Mouse (Mus musculus): ENCODE measurements around the gene Bank1. TPM values are rescaled to one million over a fixed set of nuclear protein-coding genes. Genes with fewer than 3 reads are reported as not detected.
"Not testable (repeated sequence)": the region's sequence is repeated elsewhere in the genome, so short reads cannot be mapped to it uniquely, and the experiment has no call there.

The Bank1 gene
- polyA plus RNA-seq, 1 experiment from 2014 or later, result 8.3 TPM

DNA sequence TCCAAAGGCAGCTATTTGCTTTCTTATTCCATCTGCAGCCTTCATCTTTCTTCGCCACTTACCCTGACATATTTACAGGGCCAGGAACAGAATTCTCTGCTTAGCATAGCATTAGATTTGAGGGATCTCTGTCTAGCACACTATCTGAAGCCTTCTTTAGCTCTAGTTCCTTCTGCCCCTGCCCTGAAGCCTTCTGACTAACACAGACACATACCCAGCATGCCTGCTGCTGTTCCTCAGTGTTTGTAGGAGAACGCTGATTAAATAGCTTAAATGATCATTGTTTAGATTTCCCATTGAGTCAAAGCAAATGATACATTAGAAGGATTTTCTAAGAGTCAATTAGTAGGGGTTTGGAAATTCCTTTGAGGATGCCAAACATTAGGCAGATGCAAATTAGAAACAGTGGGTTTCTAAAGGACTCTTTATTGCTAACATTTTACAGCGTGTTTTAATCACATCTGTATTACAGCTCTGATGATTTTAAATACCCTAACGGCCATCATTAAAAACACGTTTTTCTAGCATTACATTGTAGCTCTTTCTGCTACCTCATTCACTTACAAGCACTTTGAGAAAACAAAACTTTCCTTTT lies 19.2 kb downstream of the Bank1 start:
- WGBS (ENCODE audit: missing documents), result 95% methylated on average over 5 of the region's 5 CpGs
- H3K36me3 ChIP-seq (ENCODE audit: inconsistent target), result no peaks in the 10 kb centered on the region
- H3K27ac ChIP-seq, result no peak overlapping the region
- no peaks in the 10 kb centered on the region for H3K79me2 ChIP-seq (ENCODE audit: inconsistent target)
- H3K4me3 ChIP-seq (ENCODE audit: inconsistent target), result no peak overlapping the region

DNA sequence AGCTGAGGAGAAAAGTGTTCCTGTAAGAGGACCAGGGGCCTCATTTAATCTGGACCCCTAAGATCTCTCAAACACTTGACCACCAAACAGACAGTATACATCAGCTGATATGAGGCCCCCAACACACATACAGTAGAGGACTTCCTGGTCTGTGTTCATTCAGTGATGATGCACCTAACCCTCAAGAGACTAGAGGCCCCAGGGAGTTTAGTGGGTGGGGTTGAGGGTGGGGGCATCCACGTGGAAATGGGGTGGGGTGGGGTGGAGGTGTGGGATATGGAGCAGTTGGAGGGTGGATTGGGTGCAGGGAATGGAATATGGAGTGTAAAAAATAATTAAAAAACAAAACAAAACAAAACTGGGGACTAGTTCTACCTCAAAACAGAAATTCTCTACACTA lies 23.3 kb downstream of the Bank1 start:
- Histone ChIP-seq H3K79me2 (ENCODE audit: inconsistent target) (no peaks in the 10 kb centered on the region), H3K4me3 (ENCODE audit: inconsistent target) (no peak overlapping the region), H3K27ac (no peak overlapping the region), H3K36me3 (ENCODE audit: inconsistent target) (no peaks in the 10 kb centered on the region)
- WGBS (ENCODE audit: missing documents), result no CpG with 5 or more reads among the region's 1 CpGs

DNA sequence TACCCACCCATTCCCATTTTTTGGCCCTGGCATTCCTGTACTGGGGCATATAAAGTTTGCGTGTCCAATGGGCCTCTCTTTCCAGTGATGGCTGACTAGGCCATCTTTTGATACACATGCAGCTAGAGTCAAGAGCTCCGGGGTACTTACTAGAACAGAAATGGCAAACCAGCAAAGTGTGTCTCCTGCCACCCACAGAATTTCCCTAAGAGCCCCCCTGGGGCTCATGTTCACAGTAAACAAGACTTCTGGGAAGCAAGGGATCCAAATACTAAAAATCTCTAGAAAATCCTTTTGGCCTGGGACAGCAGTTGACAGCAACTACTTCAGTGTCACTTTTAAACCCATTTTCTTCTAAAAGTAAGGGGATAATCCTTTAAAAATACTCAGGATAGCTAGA lies 25.1 kb downstream of the Bank1 start:
- H3K79me2 ChIP-seq (ENCODE audit: inconsistent target); H3K36me3 ChIP-seq (ENCODE audit: inconsistent target); H3K27ac ChIP-seq; H3K4me3 ChIP-seq (ENCODE audit: inconsistent target): not testable (repeated sequence)
- 100% methylated on average over 1 of the region's 2 CpGs for WGBS (ENCODE audit: missing documents)

DNA sequence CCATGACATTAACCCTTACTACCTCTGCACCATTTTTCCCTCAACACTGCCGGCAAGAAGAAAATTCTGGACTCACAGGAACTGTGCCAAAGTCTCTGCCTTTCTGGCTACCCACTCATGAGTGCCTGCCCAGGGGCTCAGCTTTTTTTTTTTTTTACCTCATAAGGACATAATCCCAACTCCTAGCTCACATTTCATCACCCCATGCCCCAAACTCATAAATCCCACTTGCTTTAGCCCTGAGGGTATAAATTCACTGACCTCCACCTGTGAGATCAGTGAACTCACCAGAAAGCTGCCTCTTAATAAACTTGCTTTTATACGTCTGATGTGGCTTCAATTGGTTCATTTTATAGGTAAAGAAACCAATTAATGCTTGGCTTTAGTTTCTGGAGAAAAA lies 28.5 kb downstream of the Bank1 start:
- no peaks in the 10 kb centered on the region for H3K79me2 ChIP-seq (ENCODE audit: inconsistent target)
- H3K36me3 ChIP-seq (ENCODE audit: inconsistent target), result no peaks in the 10 kb centered on the region
- H3K4me3 ChIP-seq (ENCODE audit: inconsistent target), result no peak overlapping the region
- 100% methylated on average over 2 of the region's 2 CpGs for WGBS (ENCODE audit: missing documents)
- H3K27ac ChIP-seq, result no peak overlapping the region

DNA sequence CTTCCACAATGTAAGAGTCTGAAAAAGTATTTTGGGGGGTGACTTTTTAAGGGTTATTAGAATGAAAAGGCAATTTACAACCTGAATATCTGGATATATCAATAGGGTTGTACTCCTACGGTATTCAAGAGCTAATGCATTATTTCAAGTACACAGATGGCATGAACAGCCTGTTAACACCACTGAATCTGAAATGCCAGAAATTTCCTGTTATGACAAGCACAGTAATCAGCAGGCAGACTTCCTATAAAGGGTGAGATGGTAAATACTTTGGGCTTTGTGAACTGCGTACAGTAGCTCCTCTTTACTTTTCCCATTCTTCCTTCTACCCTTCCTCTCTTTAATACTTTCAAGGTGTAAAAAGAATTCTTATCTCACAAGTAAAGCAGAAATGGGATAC lies 30.6 kb downstream of the Bank1 start:
- H3K36me3 ChIP-seq (ENCODE audit: inconsistent target), result no peaks in the 10 kb centered on the region
- 57% methylated on average over 2 of the region's 2 CpGs for WGBS (ENCODE audit: missing documents)
- no peaks in the 10 kb centered on the region for H3K79me2 ChIP-seq (ENCODE audit: inconsistent target)
- no peak overlapping the region for H3K4me3 ChIP-seq (ENCODE audit: inconsistent target)
- no peak overlapping the region for H3K27ac ChIP-seq

DNA sequence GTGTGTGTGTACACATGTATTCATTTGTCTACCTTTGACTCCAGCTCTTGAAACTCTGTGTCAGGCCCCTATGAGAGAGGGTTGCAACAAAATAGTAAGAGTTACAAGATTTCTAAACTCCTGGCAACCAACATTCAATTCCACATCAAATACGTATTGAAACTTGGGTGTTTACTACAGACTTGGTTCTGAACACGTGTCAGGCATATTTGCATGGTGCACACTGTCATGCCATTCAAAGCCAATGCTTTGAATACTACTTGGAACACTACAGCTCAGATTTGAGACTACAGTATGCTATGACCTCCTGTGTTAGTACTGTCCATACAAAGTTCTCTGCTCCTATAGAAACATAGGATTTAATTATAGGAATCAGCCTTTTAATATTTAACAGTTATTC lies 38.0 kb downstream of the Bank1 start:
- WGBS (ENCODE audit: missing documents), result 100% methylated on average over 2 of the region's 2 CpGs
- H3K27ac ChIP-seq, result no peak overlapping the region
- H3K79me2 ChIP-seq (ENCODE audit: inconsistent target), result no peaks in the 10 kb centered on the region
- no peak overlapping the region for H3K4me3 ChIP-seq (ENCODE audit: inconsistent target)
- H3K36me3 ChIP-seq (ENCODE audit: inconsistent target), result no peaks in the 10 kb centered on the region

DNA sequence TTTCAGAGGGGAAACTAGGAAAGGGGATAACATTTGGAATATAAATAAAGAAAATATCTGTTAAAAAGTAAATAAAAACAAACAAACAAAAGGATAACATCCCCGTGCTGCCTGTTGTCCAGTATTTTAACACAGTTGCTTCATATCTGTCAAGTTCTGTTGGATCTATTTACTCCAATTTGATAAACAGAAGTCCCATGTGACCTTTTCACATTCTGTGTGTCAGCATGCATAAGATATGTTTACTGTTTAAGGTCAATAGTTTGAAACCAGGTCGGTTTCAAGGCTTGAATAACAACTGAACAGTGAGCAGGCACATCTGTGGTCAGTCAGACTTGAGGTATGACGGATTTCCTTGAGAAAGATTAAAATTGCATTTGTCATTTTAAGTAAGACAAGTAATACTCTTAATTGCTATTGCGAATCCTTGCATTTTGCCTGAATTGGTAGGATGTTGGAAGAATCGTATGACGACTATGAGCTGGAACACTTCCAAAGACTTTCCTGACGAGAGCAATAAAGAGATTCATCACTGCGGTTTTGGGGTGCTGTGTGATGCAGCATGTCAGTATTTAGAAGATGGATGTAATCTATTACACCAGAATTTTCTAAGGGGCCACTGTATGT lies 60.8 kb downstream of the Bank1 start:
- no peaks in the 10 kb centered on the region for H3K36me3 ChIP-seq (ENCODE audit: inconsistent target)
- 94% methylated on average over 8 of the region's 8 CpGs for WGBS (ENCODE audit: missing documents)
- H3K4me3 ChIP-seq (ENCODE audit: inconsistent target), result no peak overlapping the region
- H3K27ac ChIP-seq, result no peak overlapping the region
- H3K79me2 ChIP-seq (ENCODE audit: inconsistent target), result no peaks in the 10 kb centered on the region

DNA sequence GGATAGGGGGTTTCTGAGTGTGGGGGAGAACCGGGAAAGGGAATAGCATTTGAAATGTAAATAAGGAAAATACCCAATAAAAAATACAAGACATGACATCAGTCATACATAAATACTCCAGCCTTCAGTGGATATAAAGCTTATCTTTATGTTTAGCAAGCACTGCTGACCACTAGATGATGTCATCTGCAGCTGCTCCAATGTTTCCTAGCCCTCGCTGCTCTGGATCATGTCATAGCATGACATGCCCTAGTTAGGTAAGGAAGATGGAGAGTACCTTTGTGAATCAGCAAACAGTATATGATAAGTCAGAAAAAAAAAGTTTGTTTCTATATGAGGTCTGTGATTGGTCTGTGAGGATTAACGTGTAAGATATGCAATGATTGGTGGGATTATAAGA lies 68.1 kb downstream of the Bank1 start:
- no peak overlapping the region for H3K27ac ChIP-seq
- 92% methylated on average over 3 of the region's 3 CpGs for WGBS (ENCODE audit: missing documents)
- H3K36me3 ChIP-seq (ENCODE audit: inconsistent target), result no peaks in the 10 kb centered on the region
- no peak overlapping the region for H3K4me3 ChIP-seq (ENCODE audit: inconsistent target)
- H3K79me2 ChIP-seq (ENCODE audit: inconsistent target), result no peaks in the 10 kb centered on the region

DNA sequence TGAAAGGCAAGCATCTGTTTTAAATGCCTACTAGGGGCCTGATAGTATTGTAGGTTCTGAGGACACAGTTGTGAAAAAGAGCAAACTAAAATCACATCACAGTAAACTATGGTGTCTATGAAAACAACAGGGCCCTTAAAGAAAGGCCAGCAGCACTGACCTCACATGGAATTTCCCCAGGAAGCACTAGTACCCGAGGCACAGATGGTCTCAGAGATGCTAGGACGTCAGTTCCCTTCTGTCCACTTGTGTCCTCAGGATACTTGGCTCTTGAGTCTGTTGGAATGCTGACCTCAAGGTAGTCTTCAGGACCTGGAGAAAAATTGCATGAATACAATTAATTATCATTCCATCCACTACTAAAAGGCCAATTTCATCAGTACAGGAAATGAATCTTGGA lies 71.2 kb downstream of the Bank1 start:
- WGBS (ENCODE audit: missing documents), result 67% methylated on average over 2 of the region's 2 CpGs
- Histone ChIP-seq H3K36me3 (ENCODE audit: inconsistent target) (no peaks in the 10 kb centered on the region), H3K4me3 (ENCODE audit: inconsistent target) (no peak overlapping the region), H3K79me2 (ENCODE audit: inconsistent target) (no peaks in the 10 kb centered on the region), H3K27ac (no peak overlapping the region)

DNA sequence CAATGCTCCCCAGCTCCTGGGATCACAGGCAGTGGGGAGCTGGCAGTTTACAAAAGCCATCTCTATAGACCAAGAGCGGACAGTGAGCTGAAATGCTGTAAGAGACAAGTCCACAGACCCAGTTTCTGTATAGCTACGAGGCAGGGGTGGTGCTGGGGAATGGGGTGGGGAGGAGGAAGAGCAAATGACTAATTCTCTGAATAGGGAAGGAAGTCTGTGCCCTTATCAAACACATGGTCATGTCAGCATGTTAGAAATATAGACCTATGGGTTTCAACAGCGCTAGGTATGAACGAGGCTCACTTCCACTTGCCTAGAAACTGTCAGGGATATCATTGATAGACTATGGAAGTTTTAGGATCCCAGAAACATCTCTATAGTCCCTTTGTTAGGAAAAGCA lies 73.0 kb downstream of the Bank1 start:
- Histone ChIP-seq H3K4me3 (ENCODE audit: inconsistent target) (no peak overlapping the region), H3K27ac (peak overlapping the region; percentile 19), H3K79me2 (ENCODE audit: inconsistent target) (no peaks in the 10 kb centered on the region), H3K36me3 (ENCODE audit: inconsistent target) (no peaks in the 10 kb centered on the region)
- WGBS (ENCODE audit: missing documents), result 4% methylated on average over 4 of the region's 4 CpGs

DNA sequence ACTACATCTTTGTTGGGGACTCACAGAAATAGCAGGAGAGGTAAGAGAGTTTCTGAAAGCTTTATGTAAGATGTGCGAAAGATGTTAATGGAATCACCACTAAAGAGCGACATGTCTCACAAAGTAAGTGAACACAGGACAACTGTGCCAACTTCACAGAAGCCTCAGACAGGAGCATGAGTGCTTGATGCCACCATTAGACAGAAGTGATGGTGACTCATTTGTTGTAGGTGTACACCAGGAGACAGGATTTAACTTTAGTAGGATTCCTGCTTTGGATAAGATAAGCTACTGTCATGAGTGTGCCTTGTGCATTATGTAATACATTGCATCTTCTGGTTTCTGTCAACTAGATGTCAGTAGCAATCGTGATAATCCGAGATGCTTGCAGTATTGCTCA lies 74.3 kb downstream of the Bank1 start:
- no peak overlapping the region for H3K4me3 ChIP-seq (ENCODE audit: inconsistent target)
- no peak overlapping the region for H3K27ac ChIP-seq
- 84% methylated on average over 4 of the region's 4 CpGs for WGBS (ENCODE audit: missing documents)
- H3K36me3 ChIP-seq (ENCODE audit: inconsistent target), result no peaks in the 10 kb centered on the region
- no peaks in the 10 kb centered on the region for H3K79me2 ChIP-seq (ENCODE audit: inconsistent target)

DNA sequence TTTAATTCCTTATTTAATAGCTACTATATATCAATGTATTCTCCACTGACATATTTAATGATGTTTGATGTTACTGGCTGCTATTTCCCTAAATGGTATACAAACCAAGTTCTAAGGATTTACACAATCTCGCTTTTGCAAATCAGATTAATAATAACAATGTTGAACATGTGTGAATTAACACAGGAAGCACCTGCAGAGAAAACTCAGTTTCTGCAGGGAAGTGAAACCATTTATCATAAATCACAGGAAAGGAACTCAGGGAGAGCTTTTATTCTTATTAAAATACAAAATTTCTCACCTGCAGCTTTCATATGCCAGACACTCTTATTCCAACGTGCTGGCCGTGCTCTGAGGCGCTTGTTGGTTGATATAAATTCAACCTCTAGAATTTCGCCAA lies 78.5 kb downstream of the Bank1 start:
- WGBS (ENCODE audit: missing documents), result 21% methylated on average over 4 of the region's 5 CpGs
- Histone ChIP-seq H3K79me2 (ENCODE audit: inconsistent target) (no peaks in the 10 kb centered on the region), H3K27ac (no peak overlapping the region), H3K4me3 (ENCODE audit: inconsistent target) (no peak overlapping the region), H3K36me3 (ENCODE audit: inconsistent target) (no peaks in the 10 kb centered on the region)

DNA sequence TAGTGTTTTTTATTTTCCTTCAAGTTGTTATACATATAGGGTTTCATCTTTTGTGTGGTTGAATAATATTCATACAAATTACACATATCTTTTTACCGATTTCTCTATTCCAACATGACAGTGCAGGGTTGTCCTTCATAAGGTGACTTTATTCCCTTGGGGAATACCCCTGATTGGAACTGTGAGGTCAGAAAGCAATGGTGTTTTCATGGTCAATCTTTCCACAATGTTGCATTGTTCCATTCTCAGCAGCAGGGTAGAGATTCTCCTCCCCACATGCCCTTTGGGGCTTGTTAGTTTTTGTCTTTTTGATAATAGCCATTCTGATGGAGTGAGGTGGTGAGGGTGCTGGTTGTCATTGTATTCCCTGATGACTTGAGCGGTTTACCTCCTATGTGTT lies 80.9 kb downstream of the Bank1 start:
- no peaks in the 10 kb centered on the region for H3K36me3 ChIP-seq (ENCODE audit: inconsistent target)
- no peak overlapping the region for H3K27ac ChIP-seq
- no peaks in the 10 kb centered on the region for H3K79me2 ChIP-seq (ENCODE audit: inconsistent target)
- H3K4me3 ChIP-seq (ENCODE audit: inconsistent target), result no peak overlapping the region
- WGBS (ENCODE audit: missing documents), result 100% methylated on average over 1 of the region's 2 CpGs

DNA sequence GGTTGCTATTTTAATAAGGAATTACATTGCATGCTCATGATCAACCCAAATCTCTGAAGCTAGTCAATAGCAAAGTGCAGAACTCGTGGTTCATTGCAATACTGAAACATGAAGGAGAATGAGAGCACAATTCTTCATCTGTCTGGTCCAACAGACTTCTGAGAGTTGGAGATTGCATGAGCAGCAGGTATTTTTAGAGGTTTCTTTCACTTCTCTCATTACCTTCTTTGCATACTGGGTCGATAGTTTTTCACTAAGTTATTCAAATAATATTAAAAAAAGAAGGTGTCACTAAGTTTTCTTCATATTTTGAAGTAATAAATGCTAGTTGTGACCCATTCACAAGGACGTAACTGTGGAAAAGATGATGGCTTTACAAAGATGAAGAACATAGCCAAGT lies 87.1 kb downstream of the Bank1 start:
- H3K36me3 ChIP-seq (ENCODE audit: inconsistent target), result no peaks in the 10 kb centered on the region
- 67% methylated on average over 3 of the region's 3 CpGs for WGBS (ENCODE audit: missing documents)
- H3K79me2 ChIP-seq (ENCODE audit: inconsistent target), result no peaks in the 10 kb centered on the region
- no peak overlapping the region for H3K4me3 ChIP-seq (ENCODE audit: inconsistent target)
- no peak overlapping the region for H3K27ac ChIP-seq

DNA sequence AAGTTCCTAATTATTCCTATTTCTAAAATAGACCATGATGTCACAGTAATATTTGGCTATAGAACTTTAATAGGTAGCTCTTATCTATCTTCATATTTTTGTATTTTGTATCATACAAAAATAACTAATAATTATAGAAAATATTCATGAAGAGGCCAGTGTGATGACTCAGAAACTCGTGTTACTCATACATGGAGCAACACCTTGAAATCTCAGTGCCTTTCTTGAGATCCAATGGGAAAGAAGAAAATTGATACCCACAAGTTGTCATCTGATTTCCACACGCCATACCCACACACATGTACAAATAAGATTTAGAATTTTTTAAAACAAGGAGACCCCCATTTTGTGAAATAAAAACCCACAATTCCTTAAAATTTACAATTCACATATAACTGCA lies 92.4 kb downstream of the Bank1 start:
- Histone ChIP-seq H3K27ac (no peak overlapping the region), H3K4me3 (ENCODE audit: inconsistent target) (no peak overlapping the region), H3K36me3 (ENCODE audit: inconsistent target) (no peaks in the 10 kb centered on the region), H3K79me2 (ENCODE audit: inconsistent target) (no peaks in the 10 kb centered on the region)
- 78% methylated on average over 2 of the region's 2 CpGs for WGBS (ENCODE audit: missing documents)

DNA sequence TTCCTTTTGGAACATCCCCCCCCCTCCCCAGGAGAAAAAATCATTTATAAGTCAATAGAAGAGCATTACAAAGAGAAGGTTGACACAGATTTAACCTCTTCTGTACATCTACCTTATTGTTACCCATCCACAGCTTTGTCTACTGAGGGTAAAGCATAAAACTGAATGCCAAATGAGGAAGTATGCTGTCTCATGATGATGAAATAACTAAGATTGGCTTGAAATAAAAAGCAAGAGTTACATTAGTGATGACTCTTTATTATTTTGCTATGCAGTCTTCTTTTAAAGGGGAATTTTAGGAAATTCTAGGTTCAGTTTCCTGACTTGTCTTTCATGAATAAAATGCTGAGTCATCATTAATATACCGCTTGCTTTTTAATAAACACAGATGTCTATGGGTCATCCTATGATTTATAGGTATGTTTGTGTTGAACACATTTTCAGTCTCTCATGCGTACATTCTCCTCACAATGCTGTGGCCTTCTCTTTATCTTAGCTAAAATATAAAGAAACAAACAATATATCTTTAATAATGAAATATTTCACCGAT lies 95.2 kb downstream of the Bank1 start:
- no peak overlapping the region for H3K4me3 ChIP-seq (ENCODE audit: inconsistent target)
- 0 out of 2 replicates have a peak overlapping the region, but pooled peaks have one; percentile 1 for H3K27ac ChIP-seq
- H3K79me2 ChIP-seq (ENCODE audit: inconsistent target), result no peaks in the 10 kb centered on the region
- 90% methylated on average over 3 of the region's 3 CpGs for WGBS (ENCODE audit: missing documents)
- no peaks in the 10 kb centered on the region for H3K36me3 ChIP-seq (ENCODE audit: inconsistent target)

Measured in macrophage (primary cell).